Comparison of ENCODE assay signal across 7 mouse cellular contexts in the genomic region with DNA sequence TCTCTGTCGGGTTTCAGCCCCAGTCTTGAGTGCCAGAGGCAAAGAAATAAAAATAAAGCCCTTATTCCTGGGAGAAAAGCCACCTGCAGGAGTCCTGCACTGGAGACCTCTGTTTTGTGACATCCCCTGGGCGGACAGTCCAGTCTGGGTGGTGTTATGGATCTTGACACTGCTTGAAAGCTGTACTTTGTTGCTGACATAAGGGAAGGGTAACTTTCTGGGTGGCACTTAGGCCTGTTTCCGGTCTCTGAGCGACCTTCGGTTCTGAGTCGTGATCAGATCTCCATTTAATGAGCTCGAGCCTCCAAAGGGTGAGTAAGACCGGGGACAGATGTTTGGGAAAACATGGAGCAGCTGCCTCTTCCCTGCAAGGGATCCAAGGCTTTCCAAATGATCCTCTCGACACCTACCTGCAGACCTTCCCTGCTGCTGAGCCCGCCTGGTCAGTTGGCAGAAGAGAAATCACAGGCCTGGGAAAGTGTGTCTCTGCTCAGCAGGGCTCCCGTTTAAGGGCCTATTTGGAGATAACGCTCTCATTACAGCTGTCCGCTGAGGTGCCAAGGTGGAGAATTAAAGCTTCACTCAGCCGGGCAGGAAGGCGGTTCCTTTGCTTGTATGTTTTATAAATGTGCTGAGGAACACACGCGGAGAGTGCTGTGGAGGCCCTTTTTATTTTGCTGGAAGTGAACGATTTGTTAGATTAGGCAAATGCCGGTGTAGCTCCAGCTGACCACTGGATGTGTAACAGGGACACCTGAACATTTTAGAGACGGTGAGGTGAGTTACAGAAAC. TPM values are rescaled to one million over a fixed set of nuclear protein-coding genes. Genes with fewer than 3 reads are reported as not detected.
DNase-seq lines count a peak whose midpoint lies in the region; ATAC-seq and TF ChIP-seq lines count a peak whose summit lies in the region.

No protein-coding gene starts in this region.

- H3K9ac ChIP-seq in hindbrain, postnatal 0 days (replicated peaks; ENCODE audit: low read length) = no peak overlapping the region
- H3K9ac ChIP-seq in midbrain, embryonic 15.5 days = no peak overlapping the region

- no peaks in the 10 kb centered on the region for H3K9me3 ChIP-seq in embryonic facial prominence, embryonic 10.5 days
- H3K9me3 ChIP-seq in hindbrain, postnatal 0 days (ENCODE audit: low read length) = no peaks in the 10 kb centered on the region
- H3K9me3 ChIP-seq in midbrain, embryonic 15.5 days = no peaks in the 10 kb centered on the region

- H3K36me3 ChIP-seq in embryonic facial prominence, embryonic 10.5 days (replicated peaks) = no peaks in the 10 kb centered on the region
- no peaks in the 10 kb centered on the region for H3K36me3 ChIP-seq in hindbrain, postnatal 0 days (ENCODE audit: insufficient read depth, low read length)
- H3K36me3 ChIP-seq in midbrain, embryonic 15.5 days (replicated peaks) = no peaks in the 10 kb centered on the region

- WGBS in embryonic facial prominence, embryonic 10.5 days = 87% methylated on average over 20 of the region's 20 CpGs
- 74% methylated on average over 20 of the region's 20 CpGs for WGBS in hindbrain, postnatal 0 days
- WGBS in midbrain, embryonic 15.5 days = 78% methylated on average over 20 of the region's 20 CpGs

- intact Hi-C loops in left cerebral cortex, postnatal 10 days (cut with DNase I) = no loop called here

- peak overlapping the region; percentile 84 for H3K4me3 ChIP-seq in embryonic facial prominence, embryonic 10.5 days
- H3K4me3 ChIP-seq in hindbrain, postnatal 0 days (ENCODE audit: low read length) = peak overlapping the region; percentile 74
- H3K4me3 ChIP-seq in midbrain, embryonic 15.5 days = peak overlapping the region; percentile 96

- H3K4me1 ChIP-seq in embryonic facial prominence, embryonic 10.5 days = peaks cover 6% of the 10 kb centered on the region
- H3K4me1 ChIP-seq in hindbrain, postnatal 0 days (ENCODE audit: insufficient read depth, low read length) = peaks cover 16% of the 10 kb centered on the region; the same call in 1 of the 2 replicates
- H3K4me1 ChIP-seq in midbrain, embryonic 15.5 days = peaks cover 23% of the 10 kb centered on the region

- no peak for TF ChIP-seq CTCF in hindbrain, postnatal 0 days (IDR thresholded peaks at IDR 0.05; ENCODE audit: low read depth)

- H3K27me3 ChIP-seq in embryonic facial prominence, embryonic 10.5 days (replicated peaks; ENCODE audit: low read depth, poor library complexity, severe bottlenecking) = no peaks in the 10 kb centered on the region
- no peaks in the 10 kb centered on the region for H3K27me3 ChIP-seq in hindbrain, postnatal 0 days (ENCODE audit: insufficient read depth, low read length)
- no peaks in the 10 kb centered on the region for H3K27me3 ChIP-seq in midbrain, embryonic 15.5 days (replicated peaks)

- ATAC-seq in hindbrain, postnatal 0 days = peak; percentile 13
- ATAC-seq in midbrain, embryonic 15.5 days (replicated peaks) = peak; percentile 64

- peak overlapping the region; percentile 56 for H3K4me2 ChIP-seq in hindbrain, postnatal 0 days (ENCODE audit: low read depth, low read length)
- H3K4me2 ChIP-seq in midbrain, embryonic 15.5 days = peak overlapping the region; percentile 66

- H3K27ac ChIP-seq in embryonic facial prominence, embryonic 10.5 days (replicated peaks) = peak overlapping the region; percentile 95
- peak overlapping the region; percentile 4; the same call in 1 of the 2 replicates for H3K27ac ChIP-seq in hindbrain, postnatal 0 days
- peak overlapping the region; percentile 85 for H3K27ac ChIP-seq in midbrain, embryonic 15.5 days

- peak; percentile 11 for DNase-seq in ovary, postnatal 14 days (ENCODE audit: low spot score)
- no peak for DNase-seq in ovary, postnatal 36 days (ENCODE audit: low spot score)
- peak; percentile 11 for DNase-seq in embryonic facial prominence, embryonic 10.5 days (ENCODE audit: low spot score)
- no peak for DNase-seq in hindbrain, postnatal 0 days (ENCODE audit: low spot score)
- no peak for DNase-seq in left cerebral cortex, postnatal 10 days (ENCODE audit: extremely low spot score in 1 of 2, low spot score in 2 of 2)
- DNase-seq in layer of hippocampus, postnatal 25 days (ENCODE audit: extremely low spot score in 1 of 2, low spot score in 1 of 2) = no peak

RNA-seq across cellular contexts. Expression of a gene that starts 0.6 kb away (rescaled TPM):
- polyA plus RNA-seq in embryonic facial prominence, embryonic 10.5 days (2016; fragmentation: Nextera tagmentation; extraction: Ambion mirVana) = 30.9 and 31.7 TPM in 2 replicates
- 2.0 and 2.3 TPM in 2 replicates for total RNA-seq in hindbrain, postnatal 0 days (2014; rRNA removed)
- 44.5 and 51.9 TPM in 2 replicates for polyA plus RNA-seq in hindbrain, postnatal 0 days (2015; fragmentation: Nextera tagmentation; extraction: Ambion mirVana)
- polyA plus RNA-seq in midbrain, embryonic 15.5 days (2015; fragmentation: Nextera tagmentation; extraction: Ambion mirVana) = 31.7 and 32.2 TPM in 2 replicates
- 10 to 100 TPM; 11.9 to 13.6 TPM for total RNA-seq in left cerebral cortex, postnatal 10 days (2021)
- total RNA-seq in layer of hippocampus, postnatal 25 days (2021) = 10 to 100 TPM in 1 of 2 experiments, 1 to 10 TPM in 1; 9.5 to 11.5 TPM

Comparison
In these comparisons a context has a peak if more than half of its experiments do, and no peak if none do; other contexts are left out.
1. DNase-seq: peak in ovary, postnatal 14 days (single experiment) and embryonic facial prominence, embryonic 10.5 days (single experiment); none in ovary, postnatal 36 days (single experiment), hindbrain, postnatal 0 days (single experiment), left cerebral cortex, postnatal 10 days (0 of 2) and layer of hippocampus, postnatal 25 days (0 of 2).
2. H3K27ac ChIP-seq: peak in every context shown above with its lines; median percentile 95 in embryonic facial prominence, embryonic 10.5 days; 85 in midbrain, embryonic 15.5 days; 4 in hindbrain, postnatal 0 days.
3. Peak in every context shown above with its lines, with median percentiles within 50 percentile points of each other: H3K4me3 ChIP-seq.